Mouse (Mus musculus) intestine, embryonic 16.5 days (tissue): ENCODE measurements around the gene Prr13. TPM values are rescaled to one million over a fixed set of nuclear protein-coding genes. Genes with fewer than 3 reads are reported as not detected.
A peak's percentile ranks its signal among the peaks of the same experiment; 100 is the strongest.

Experiments used
- ATAC-seq: fragments of 200-750 bp; cut with Nextera tagmentation; 2 replicates; pipeline ENCODE4 v1.8.0; 2017; ENCODE audit warnings: moderate TSS enrichment, moderate library complexity
- H3K27ac ChIP-seq: fragments of 300-500 bp; sonication (generic); 2 replicates; pipeline ENCODE4 v1.5.1; 2014; ENCODE audit warnings: mild to moderate bottlenecking, low read length
- H3K27me3 ChIP-seq: fragments of 300-500 bp; sonication (generic); replicated peaks from 2 replicates; pipeline ENCODE4 v1.6.1; 2014; ENCODE audit warnings: low read length, control low read depth, mixed read lengths; ENCODE audit not compliant: control insufficient read depth, insufficient read depth
- H3K36me3 ChIP-seq: fragments of 300-500 bp; sonication (generic); 2 replicates; pipeline ENCODE4 v1.6.1; 2014; ENCODE audit warnings: low read length, control low read depth; ENCODE audit not compliant: control insufficient read depth, insufficient read depth
- H3K4me1 ChIP-seq: fragments of 300-500 bp; sonication (generic); 2 replicates; pipeline ENCODE4 v1.6.1; 2014; ENCODE audit warnings: low read length, control low read depth, mixed read lengths; ENCODE audit not compliant: control insufficient read depth, insufficient read depth
- H3K4me2 ChIP-seq: fragments of 300-500 bp; sonication (generic); 2 replicates; pipeline ENCODE4 v1.6.1; 2014; ENCODE audit warnings: low read depth, low read length, control low read depth
- H3K4me3 ChIP-seq: fragments of 300-500 bp; sonication (generic); 2 replicates; pipeline ENCODE4 v1.5.1; 2014; ENCODE audit warnings: mild to moderate bottlenecking, low read length
- H3K9ac ChIP-seq: fragments of 300-500 bp; sonication (generic); 2 replicates; pipeline ENCODE4 v1.6.1; 2014; ENCODE audit warnings: low read depth, low read length
- H3K9me3 ChIP-seq: fragments of 300-500 bp; sonication (generic); 2 replicates; pipeline ENCODE4 v1.6.1; 2016; ENCODE audit warnings: low read length, control low read depth; ENCODE audit not compliant: control insufficient read depth
- WGBS: fragments of 180-500 bp; shearing (Covaris S2); extraction: QIAGEN DNeasy Blood & Tissue Kit; methylation state at CpG from one replicate; pipeline ENCODE4 v1.1.7; 2014; 5-methylcytosine and 5-hydroxymethylcytosine counted together
- polyA plus RNA-seq: library from polyadenylated mRNA; unstranded; fragments of >200 nt; fragmentation: Nextera tagmentation; extraction: Ambion mirVana; gene quantifications from 2 replicates; pipeline ENCODE4 v1.2.1, GENCODE M21; 2015

Gene Prr13
- polyA plus RNA-seq, 1 experiment from 2014 or later = 173 TPM

- no peak overlapping the region for H3K27ac ChIP-seq
- H3K36me3 ChIP-seq = peaks cover 13% of the 10 kb centered on the region
- no peak overlapping the region for H3K9ac ChIP-seq
- H3K9me3 ChIP-seq = no peaks in the 10 kb centered on the region
- WGBS = 85% methylated on average over 6 of the region's 6 CpGs
- no peak for ATAC-seq
- peaks cover 11% of the 10 kb centered on the region for H3K4me1 ChIP-seq
- no peak overlapping the region for H3K4me3 ChIP-seq
- H3K27me3 ChIP-seq = no peaks in the 10 kb centered on the region
- no peak overlapping the region for H3K4me2 ChIP-seq
Observed at GRCm38 (mm10) chr15:102499851-102500250, 41.0 kb downstream of the Prr13 start.

DNA sequence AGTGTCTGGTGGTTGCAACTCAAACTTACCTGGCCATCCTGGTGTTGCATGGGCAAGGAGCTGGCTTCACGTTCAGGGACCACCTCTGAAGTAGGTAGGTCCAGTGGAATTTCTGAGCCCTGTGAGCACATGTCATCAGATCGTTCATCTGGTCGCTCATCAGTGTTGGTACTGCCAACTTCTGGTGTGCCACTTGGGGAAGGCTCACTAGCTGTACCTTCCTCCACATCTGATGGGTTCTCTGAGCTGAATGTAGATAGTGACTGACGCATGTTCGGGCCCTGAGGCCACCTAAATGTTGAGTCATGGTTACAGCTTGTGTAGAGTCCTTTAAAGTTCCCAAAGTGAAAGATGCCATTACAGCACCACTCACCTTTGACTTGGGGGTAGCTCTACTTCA, 41.7 kb downstream of the Prr13 start:
- ATAC-seq = no peak
- Histone ChIP-seq H3K4me1 (peaks cover 11% of the 10 kb centered on the region), H3K9ac (no peak overlapping the region), H3K36me3 (peaks cover 16% of the 10 kb centered on the region), H3K27ac (no peak overlapping the region), H3K27me3 (no peaks in the 10 kb centered on the region), H3K4me2 (no peak overlapping the region), H3K9me3 (no peaks in the 10 kb centered on the region), H3K4me3 (no peak overlapping the region)
- WGBS = 86% methylated on average over 5 of the region's 5 CpGs

DNA sequence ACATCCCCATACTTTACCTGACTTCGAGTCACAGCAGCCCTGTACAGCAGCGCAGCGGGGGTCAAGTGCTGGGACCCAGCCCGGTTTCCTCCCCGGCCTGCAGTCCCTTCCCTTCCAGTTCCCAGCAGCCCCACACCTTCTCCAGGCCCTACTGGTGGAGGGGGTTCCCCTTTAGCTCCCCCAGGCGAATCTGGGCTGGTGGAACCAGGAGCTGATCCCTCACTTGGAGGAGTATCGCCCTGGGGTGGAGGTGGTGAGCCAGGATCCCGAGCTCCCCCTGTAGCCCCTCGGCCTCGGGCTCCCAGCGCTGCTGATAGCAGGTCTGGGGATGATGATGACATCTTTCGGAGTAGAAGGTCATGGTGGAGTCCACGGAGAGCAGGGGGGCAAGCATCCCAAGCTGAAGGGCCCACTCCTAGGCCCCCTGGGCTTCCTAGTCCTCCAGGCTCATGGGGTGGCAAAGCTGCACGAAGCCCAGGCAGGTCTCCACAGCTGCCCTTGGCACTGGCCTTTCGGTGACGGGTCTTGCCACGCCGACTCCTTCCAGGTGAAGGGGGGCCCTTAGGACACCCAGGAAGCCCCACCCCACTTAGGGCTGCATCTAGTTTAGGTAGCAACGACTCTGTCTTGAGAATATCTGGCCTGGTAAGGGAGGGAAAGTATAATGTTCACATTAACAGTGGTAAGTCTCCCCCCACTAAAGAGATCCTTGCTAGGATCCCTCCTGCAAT, 42.4 kb downstream of the Prr13 start:
- Histone ChIP-seq H3K9ac (no peak overlapping the region), H3K27ac (peak overlapping the region; percentile 43), H3K36me3 (peaks cover 16% of the 10 kb centered on the region), H3K27me3 (no peaks in the 10 kb centered on the region), H3K4me2 (0 out of 2 replicates have a peak overlapping the region, but pooled peaks have one; percentile 4), H3K9me3 (no peaks in the 10 kb centered on the region), H3K4me3 (no peak overlapping the region), H3K4me1 (peaks cover 11% of the 10 kb centered on the region)
- WGBS = 85% methylated on average over 19 of the region's 19 CpGs
- no peak for ATAC-seq

DNA sequence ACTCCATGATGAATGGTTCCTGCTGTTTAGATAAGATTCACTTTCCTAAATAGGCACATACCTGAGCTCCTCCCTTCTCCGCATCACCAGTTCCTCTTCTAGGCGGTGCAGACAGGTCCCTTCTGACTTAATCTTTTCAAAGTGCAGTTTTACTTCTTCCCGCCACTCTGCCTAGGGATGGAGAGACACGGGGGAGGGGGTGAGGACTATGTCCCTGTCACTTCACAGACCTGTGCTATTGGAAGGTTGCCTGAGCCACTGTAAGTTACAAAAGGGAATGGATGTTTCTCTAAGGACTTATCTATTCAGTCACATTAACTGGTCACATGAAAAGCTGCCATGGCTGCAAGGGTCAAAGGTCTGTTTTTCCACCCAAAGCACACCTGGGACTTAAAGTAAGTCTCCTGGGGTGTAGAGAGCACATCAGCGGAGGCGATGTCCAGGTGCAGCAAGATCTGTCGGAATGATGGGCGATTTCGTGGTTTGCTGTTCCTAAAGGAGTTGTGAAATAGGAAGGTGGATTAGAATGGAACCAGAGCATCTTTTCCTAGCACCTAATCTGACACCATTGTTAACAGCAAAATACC, 43.5 kb downstream of the Prr13 start:
- Histone ChIP-seq H3K4me2 (no peak overlapping the region), H3K9me3 (no peaks in the 10 kb centered on the region), H3K27ac (peak overlapping the region; percentile 43), H3K9ac (no peak overlapping the region), H3K4me3 (no peak overlapping the region), H3K36me3 (peaks cover 16% of the 10 kb centered on the region), H3K4me1 (peaks cover 14% of the 10 kb centered on the region), H3K27me3 (no peaks in the 10 kb centered on the region)
- 59% methylated on average over 9 of the region's 9 CpGs for WGBS
- peak; percentile 59 for ATAC-seq

DNA sequence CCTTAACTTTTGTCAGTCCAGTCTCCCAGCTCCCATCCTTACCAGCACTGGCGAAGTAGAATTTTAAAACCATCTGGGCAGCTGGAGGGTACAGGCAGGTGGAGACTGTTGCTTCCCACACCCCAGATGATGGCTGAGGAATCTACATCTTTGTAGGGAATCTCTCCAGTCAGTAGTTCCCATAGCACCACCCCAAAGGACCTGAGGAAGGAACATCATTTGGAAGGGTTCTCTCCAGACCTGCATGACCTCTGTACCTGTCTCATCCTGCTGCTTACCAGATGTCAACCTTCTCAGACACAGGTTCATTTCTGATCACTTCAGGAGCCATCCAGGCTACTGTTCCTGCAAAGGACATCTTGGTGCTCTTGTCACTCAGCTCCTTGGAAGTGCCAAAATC, 44.6 kb downstream of the Prr13 start, which contains the start of gene Gm10337:
Gm10337 (plus strand) TSS at position 276 of the 400 bp plus-strand sequence.
- H3K36me3 ChIP-seq = peaks cover 16% of the 10 kb centered on the region
- 82% methylated on average over 1 of the region's 1 CpGs for WGBS

GRCm38 (mm10) chr15:102503924-102504782, 45.3 kb downstream of the Prr13 start:
- peaks cover 14% of the 10 kb centered on the region for H3K4me1 ChIP-seq
- no peak overlapping the region for H3K4me2 ChIP-seq
- no peak overlapping the region for H3K4me3 ChIP-seq
- peaks cover 16% of the 10 kb centered on the region for H3K36me3 ChIP-seq
- ATAC-seq = no peak
- H3K9me3 ChIP-seq = no peaks in the 10 kb centered on the region
- no peaks in the 10 kb centered on the region for H3K27me3 ChIP-seq
- no peak overlapping the region for H3K27ac ChIP-seq
- WGBS = 85% methylated on average over 9 of the region's 9 CpGs
- no peak overlapping the region for H3K9ac ChIP-seq

More for the DNA sequence above, 44.6 kb downstream of the Prr13 start, which contains the start of gene Gm10337:
- H3K4me1 ChIP-seq = peaks cover 14% of the 10 kb centered on the region
- no peaks in the 10 kb centered on the region for H3K27me3 ChIP-seq
- no peak within 1 kb of the TSS for H3K4me2 ChIP-seq
- ATAC-seq = no peak
- H3K27ac ChIP-seq = peak within 1 kb of the TSS; percentile 35; the same call in 1 of the 2 replicates
- H3K9me3 ChIP-seq = no peaks in the 10 kb centered on the region
- H3K4me3 ChIP-seq = no peak within 1 kb of the TSS
- no peak within 1 kb of the TSS for H3K9ac ChIP-seq

- whole genome bisulfite sequencing = 68% methylated on average over 12 of the region's 12 CpGs
- Histone ChIP-seq H3K4me2 (no peak overlapping the region), H3K4me3 (no peak overlapping the region), H3K27ac (no peak overlapping the region), H3K4me1 (peaks cover 12% of the 10 kb centered on the region), H3K9me3 (no peaks in the 10 kb centered on the region), H3K27me3 (no peaks in the 10 kb centered on the region), H3K9ac (no peak overlapping the region), H3K36me3 (peaks cover 16% of the 10 kb centered on the region)
- ATAC-seq = no peak
Observed at GRCm38 (mm10) chr15:102505073-102505769, 46.4 kb downstream of the Prr13 start.

- Histone ChIP-seq H3K36me3 (peaks cover 16% of the 10 kb centered on the region), H3K4me3 (no peak overlapping the region), H3K4me2 (no peak overlapping the region), H3K27ac (peak overlapping the region; percentile 30; the same call in 1 of the 2 replicates), H3K9me3 (no peaks in the 10 kb centered on the region), H3K27me3 (no peaks in the 10 kb centered on the region), H3K4me1 (peaks cover 14% of the 10 kb centered on the region), H3K9ac (no peak overlapping the region)
- 85% methylated on average over 9 of the region's 9 CpGs for WGBS
- no peak for ATAC-seq
Observed at GRCm38 (mm10) chr15:102505770-102506463, 47.1 kb downstream of the Prr13 start.
